8 mouse cellular contexts compared by ENCODE assay signal in genomic region chr11:16507385-16508051, GRCm38 (mm10). TPM values are rescaled to one million over a fixed set of nuclear protein-coding genes. Genes with fewer than 3 reads are reported as not detected.
A peak's percentile ranks its signal among the peaks of the same experiment; 100 is the strongest.
DNase-seq lines count a peak whose midpoint lies in the region; ATAC-seq lines count a peak whose summit lies in the region.

No protein-coding gene starts in this region.

- peak overlapping the region; percentile 92 for H3K27ac ChIP-seq in intestine, embryonic 14.5 days (ENCODE audit: low read depth)

- ATAC-seq in erythroblast, adult 5-6 weeks (replicated peaks; ENCODE audit: low FRiP score, poor library complexity, severe bottlenecking), result peak; percentile 13
- ATAC-seq in intestine, embryonic 14.5 days (replicated peaks; ENCODE audit: low FRiP score, low TSS enrichment, low read depth), result peak; percentile 54; the same call in 1 of the 2 replicates

- H3K27me3 ChIP-seq in intestine, embryonic 14.5 days (replicated peaks; ENCODE audit: control insufficient read depth, insufficient read depth, low read length), result no peaks in the 10 kb centered on the region
- no peaks in the 10 kb centered on the region for H3K27me3 ChIP-seq in megakaryocyte, embryonic 14.5 days (replicated peaks)

- H3K9me3 ChIP-seq in intestine, embryonic 14.5 days (ENCODE audit: control insufficient read depth, low read length), result no peaks in the 10 kb centered on the region
- no peaks in the 10 kb centered on the region for H3K9me3 ChIP-seq in megakaryocyte, embryonic 14.5 days

- intact Hi-C loops in left cerebral cortex, postnatal 4 days (cut with DNase I), result no loop called here

- peak overlapping the region; percentile 88 for H3K4me2 ChIP-seq in intestine, embryonic 14.5 days (ENCODE audit: low read length)

- peak overlapping the region; percentile 97 for H3K9ac ChIP-seq in intestine, embryonic 14.5 days (ENCODE audit: low read length)

- H3K4me1 ChIP-seq in intestine, embryonic 14.5 days (replicated peaks; ENCODE audit: control insufficient read depth, insufficient read depth, low read length), result peaks cover 9% of the 10 kb centered on the region; the same call in 1 of the 2 replicates
- peaks cover 29% of the 10 kb centered on the region; the same call in 1 of the 2 replicates for H3K4me1 ChIP-seq in megakaryocyte, embryonic 14.5 days

- DNase-seq in left cerebral cortex, postnatal 4 days, result peak; percentile 34
- DNase-seq in left cerebral cortex, adult 8-10 months (ENCODE audit: low spot score in 2 of 2), result no peak
- peak; percentile 43 for DNase-seq in MN1 (ENCODE audit: low spot score)
- DNase-seq in intestine, embryonic 14.5 days (ENCODE audit: low spot score), result peak; percentile 57
- DNase-seq in cerebellum, adult 11 months, result no peak
- no peak for DNase-seq in cerebellum, adult 9-11 months

- 4% methylated on average over 26 of the region's 26 CpGs for WGBS in intestine, embryonic 14.5 days

- peaks cover 32% of the 10 kb centered on the region for H3K36me3 ChIP-seq in intestine, embryonic 14.5 days (ENCODE audit: control insufficient read depth, insufficient read depth, low read length)
- H3K36me3 ChIP-seq in megakaryocyte, embryonic 14.5 days (replicated peaks; ENCODE audit: low read length), result peaks cover 38% of the 10 kb centered on the region

- peak overlapping the region; percentile 94 for H3K4me3 ChIP-seq in intestine, embryonic 14.5 days (ENCODE audit: low read depth, low read length)
- peak overlapping the region; percentile 99 for H3K4me3 ChIP-seq in megakaryocyte, embryonic 14.5 days (replicated peaks)

RNA-seq across cellular contexts. Expression of gene Sec61g, which starts 0.8 kb away (rescaled TPM):
- total RNA-seq in left cerebral cortex, postnatal 4 days (2021), result 10 to 100 TPM in 1 of 2 experiments, 1 to 10 TPM in 1; 9.4 to 12.2 TPM
- total RNA-seq in left cerebral cortex, adult 8-10 months (2022), result 10 to 100 TPM in 2 of 4 experiments, 1 to 10 TPM in 2; 5.6 to 11.3 (median 8.7) TPM
- total RNA-seq in erythroblast, adult 5-6 weeks (2015; ENCODE audit: low replicate concordance), result 88.2 and 149 TPM in 2 replicates
- total RNA-seq in erythroblast, adult 5-6 weeks (2017; ENCODE audit: low replicate concordance), result 99.8 and 134 TPM in 2 replicates
- 36.2 and 39.8 TPM in 2 replicates for polyA plus RNA-seq in intestine, embryonic 14.5 days (2014; fragmentation: Nextera tagmentation; extraction: Ambion mirVana)
- 11.9 TPM in 1 of 2 replicates, not detected in the other for polyA plus RNA-seq in megakaryocyte, embryonic 14.5 days (2012; ENCODE audit: insufficient read depth, low replicate concordance)

Comparison
In these comparisons a context has a peak if more than half of its experiments do, and no peak if none do; other contexts are left out.
1. DNase-seq: peak in left cerebral cortex, postnatal 4 days (single experiment), MN1 (single experiment) and intestine, embryonic 14.5 days (single experiment); none in left cerebral cortex, adult 8-10 months (0 of 2), cerebellum, adult 11 months (single experiment) and cerebellum, adult 9-11 months (single experiment).
2. RNA of gene Sec61g, which starts 0.8 kb away (total RNA-seq): 88.2 to 149 TPM in erythroblast, adult 5-6 weeks; 9.4 to 12.2 TPM in left cerebral cortex, postnatal 4 days and 5.6 to 11.3 TPM in left cerebral cortex, adult 8-10 months; every median in the first group is over 4 times any median in the second.